Mouse (Mus musculus) lung, embryonic 14.5 days (tissue): ENCODE measurements around the gene Grk2. TPM values are rescaled to one million over a fixed set of nuclear protein-coding genes. Genes with fewer than 3 reads are reported as not detected.

Experiments used
- ATAC-seq: fragments of 200-750 bp; cut with Nextera tagmentation; 2 replicates; pipeline ENCODE4 v1.8.0; 2017; ENCODE audit warnings: mild to moderate bottlenecking, moderate TSS enrichment, moderate library complexity; ENCODE audit not compliant: insufficient read depth
- DNase-seq: peaks from one replicate; pipeline ENCODE4 v3.0.0-alpha.2; 2015
- H3K27ac ChIP-seq: fragments of 300-500 bp; sonication (generic); 2 replicates; pipeline ENCODE4 v1.5.1; 2014; ENCODE audit warnings: low read depth, mild to moderate bottlenecking, moderate library complexity
- H3K27me3 ChIP-seq: fragments of 300-500 bp; sonication (generic); 2 replicates; pipeline ENCODE4 v1.6.1; 2014; ENCODE audit warnings: low read length, control low read depth; ENCODE audit not compliant: insufficient read depth
- H3K36me3 ChIP-seq: fragments of 300-500 bp; sonication (generic); 2 replicates; pipeline ENCODE4 v1.6.1; 2014; ENCODE audit warnings: control low read depth; ENCODE audit not compliant: insufficient read depth
- H3K4me1 ChIP-seq: fragments of 300-500 bp; sonication (generic); 2 replicates; pipeline ENCODE4 v1.6.1; 2014; ENCODE audit warnings: antibody characterized with exemption, control low read depth; ENCODE audit not compliant: insufficient read depth
- H3K4me2 ChIP-seq: fragments of 300-500 bp; sonication (generic); 2 replicates; pipeline ENCODE4 v1.6.1; 2014; ENCODE audit warnings: mild to moderate bottlenecking
- H3K4me3 ChIP-seq: fragments of 300-500 bp; sonication (generic); 2 replicates; pipeline ENCODE4 v1.5.1; 2014; ENCODE audit warnings: low read depth, low read length
- H3K9ac ChIP-seq: fragments of 300-500 bp; sonication (generic); 2 replicates; pipeline ENCODE4 v1.6.1; 2014
- H3K9me3 ChIP-seq: fragments of 300-500 bp; sonication (generic); 2 replicates; pipeline ENCODE4 v1.6.1; 2016; ENCODE audit warnings: low read depth, low read length, control low read depth
- CTCF ChIP-seq: IDR thresholded peaks from 2 replicates; pipeline ENCODE4 v1.5.1; 2016; ENCODE audit warnings: antibody characterized with exemption, low read depth
- WGBS: fragments of 180-500 bp; shearing (Covaris S2); extraction: QIAGEN DNeasy Blood & Tissue Kit; methylation state at CpG from one replicate; pipeline ENCODE4 v1.1.7; 2014; 5-methylcytosine and 5-hydroxymethylcytosine counted together
- polyA plus RNA-seq: library from polyadenylated mRNA; unstranded; fragments of >200 nt; fragmentation: Nextera tagmentation; extraction: Ambion mirVana; gene quantifications from 2 replicates; pipeline ENCODE4 v1.2.1, GENCODE M21; 2014

Gene Grk2
- polyA plus RNA-seq, 1 experiment from 2014 or later: 23.0 TPM

DNA sequence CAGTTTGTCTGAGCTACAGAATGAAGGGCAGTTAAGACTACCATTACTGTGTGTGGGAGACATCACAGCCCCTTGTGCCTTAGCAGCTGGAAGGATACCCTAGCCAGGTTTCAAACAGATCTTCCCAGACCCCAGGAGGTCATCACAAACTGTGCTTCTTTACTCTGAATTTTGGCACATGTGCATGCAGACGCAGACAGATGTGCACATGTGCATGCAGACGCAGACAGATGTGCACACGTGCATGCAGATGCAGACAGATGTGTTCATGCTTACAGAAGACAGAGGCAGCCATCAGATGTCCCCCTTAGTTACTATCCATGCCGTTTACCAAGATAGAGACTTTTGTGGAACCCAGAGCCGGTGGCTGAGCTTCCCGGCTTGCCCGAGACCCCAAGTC lies 6.9 kb downstream of the Grk2 start:
- no peak for DNase-seq
- Histone ChIP-seq H3K9ac (no peak overlapping the region), H3K9me3 (no peaks in the 10 kb centered on the region), H3K4me2 (no peak overlapping the region), H3K4me3 (no peak overlapping the region), H3K4me1 (peaks cover 30% of the 10 kb centered on the region), H3K27ac (no peak overlapping the region), H3K27me3 (no peaks in the 10 kb centered on the region), H3K36me3 (peaks cover 23% of the 10 kb centered on the region; the same call in 1 of the 2 replicates)
- WGBS: 88% methylated on average over 7 of the region's 7 CpGs
- TF ChIP-seq CTCF: no peak
- ATAC-seq: no peak

- Histone ChIP-seq H3K27ac (no peak overlapping the region), H3K9ac (no peak overlapping the region), H3K4me1 (peaks cover 24% of the 10 kb centered on the region), H3K36me3 (peaks cover 23% of the 10 kb centered on the region; the same call in 1 of the 2 replicates), H3K27me3 (no peaks in the 10 kb centered on the region), H3K4me2 (no peak overlapping the region), H3K4me3 (no peak overlapping the region), H3K9me3 (no peaks in the 10 kb centered on the region)
- ATAC-seq (no peak), DNase-seq (no peak)
- 83% methylated on average over 17 of the region's 17 CpGs for whole genome bisulfite sequencing
- no peak for TF ChIP-seq CTCF
Measured at GRCm38 (mm10) chr19:4298322-4299121, 7.5 kb downstream of the Grk2 start.

GRCm38 (mm10) chr19:4297851-4298250 lies 8.2 kb downstream of the Grk2 start:
- Histone ChIP-seq H3K27ac (no peak overlapping the region), H3K4me3 (no peak overlapping the region), H3K27me3 (no peaks in the 10 kb centered on the region), H3K9ac (no peak overlapping the region), H3K36me3 (peaks cover 27% of the 10 kb centered on the region; the same call in 1 of the 2 replicates), H3K4me1 (peaks cover 17% of the 10 kb centered on the region), H3K9me3 (no peaks in the 10 kb centered on the region), H3K4me2 (no peak overlapping the region)
- no peak for TF ChIP-seq CTCF
- WGBS: 81% methylated on average over 5 of the region's 5 CpGs
- no peak for DNase-seq
- no peak for ATAC-seq

GRCm38 (mm10) chr19:4296611-4297010 lies 9.4 kb downstream of the Grk2 start:
- no peaks in the 10 kb centered on the region for H3K27me3 ChIP-seq
- H3K9ac ChIP-seq: no peak overlapping the region; the same call in 1 of the 2 replicates
- no peak for TF ChIP-seq CTCF
- H3K36me3 ChIP-seq: peaks cover 39% of the 10 kb centered on the region; the same call in 1 of the 2 replicates
- H3K27ac ChIP-seq: no peak overlapping the region
- no peaks in the 10 kb centered on the region for H3K9me3 ChIP-seq
- H3K4me3 ChIP-seq: no peak overlapping the region
- ATAC-seq: no peak
- H3K4me1 ChIP-seq: peaks cover 8% of the 10 kb centered on the region
- H3K4me2 ChIP-seq: no peak overlapping the region
- no peak for DNase-seq
- WGBS: 89% methylated on average over 2 of the region's 2 CpGs

- H3K36me3 ChIP-seq: peaks cover 48% of the 10 kb centered on the region
- no peaks in the 10 kb centered on the region for H3K9me3 ChIP-seq
- no peak for DNase-seq
- H3K4me1 ChIP-seq: no peaks in the 10 kb centered on the region
- H3K4me2 ChIP-seq: no peak overlapping the region
- no peak for TF ChIP-seq CTCF
- no peaks in the 10 kb centered on the region for H3K27me3 ChIP-seq
- H3K27ac ChIP-seq: no peak overlapping the region
- ATAC-seq: no peak
- no peak overlapping the region for H3K4me3 ChIP-seq
- no peak overlapping the region for H3K9ac ChIP-seq
- WGBS: 82% methylated on average over 4 of the region's 4 CpGs
Measured at GRCm38 (mm10) chr19:4295391-4295790, 10.6 kb downstream of the Grk2 start.

- Histone ChIP-seq H3K9ac (no peak overlapping the region), H3K4me3 (no peak overlapping the region), H3K27ac (no peak overlapping the region), H3K4me2 (no peak overlapping the region), H3K27me3 (no peaks in the 10 kb centered on the region), H3K9me3 (no peaks in the 10 kb centered on the region), H3K4me1 (no peaks in the 10 kb centered on the region), H3K36me3 (peaks cover 57% of the 10 kb centered on the region)
- peak; percentile 58 for DNase-seq
- ATAC-seq: no peak
- no peak for TF ChIP-seq CTCF
- WGBS: 64% methylated on average over 14 of the region's 14 CpGs
Measured at GRCm38 (mm10) chr19:4294381-4295097, 11.5 kb downstream of the Grk2 start.

DNA sequence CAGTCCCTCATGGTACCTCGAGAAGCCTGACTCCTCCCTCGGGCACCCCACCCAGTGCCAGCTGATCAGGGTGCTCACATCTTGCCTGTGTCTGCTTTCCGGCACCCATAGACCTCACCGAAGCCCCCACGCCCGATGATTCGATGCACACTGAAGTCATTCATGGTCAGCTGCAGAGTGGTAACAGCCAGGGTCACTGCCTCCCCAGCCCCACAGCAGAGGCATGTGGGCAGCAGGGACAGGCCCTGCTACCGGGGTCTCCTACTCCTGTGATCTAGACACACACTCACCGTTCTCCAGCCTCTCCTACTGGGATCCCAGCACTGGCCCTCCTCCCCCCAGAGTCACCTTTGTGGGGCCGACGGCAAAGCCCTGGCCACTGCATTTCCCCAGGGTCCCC lies 14.9 kb downstream of the Grk2 start:
- no peak for TF ChIP-seq CTCF
- no peak overlapping the region for H3K9ac ChIP-seq
- 89% methylated on average over 11 of the region's 11 CpGs for WGBS
- no peak for ATAC-seq
- DNase-seq: no peak
- no peaks in the 10 kb centered on the region for H3K9me3 ChIP-seq
- H3K36me3 ChIP-seq: peaks cover 84% of the 10 kb centered on the region
- H3K27me3 ChIP-seq: no peaks in the 10 kb centered on the region
- H3K27ac ChIP-seq: no peak overlapping the region
- H3K4me3 ChIP-seq: no peak overlapping the region
- H3K4me1 ChIP-seq: no peaks in the 10 kb centered on the region
- H3K4me2 ChIP-seq: no peak overlapping the region
